Mouse (Mus musculus) urinary bladder, postnatal 14 days (tissue): ENCODE measurements around the gene L3hypdh.
"Not testable (repeated sequence)": the region's sequence is repeated elsewhere in the genome, so short reads cannot be mapped to it uniquely, and the experiment has no call there.

Source experiments
- DNase-seq: peaks from one replicate; pipeline ENCODE4 v3.0.0; 2021; ENCODE audit warnings: low spot score

L3hypdh gene

DNA sequence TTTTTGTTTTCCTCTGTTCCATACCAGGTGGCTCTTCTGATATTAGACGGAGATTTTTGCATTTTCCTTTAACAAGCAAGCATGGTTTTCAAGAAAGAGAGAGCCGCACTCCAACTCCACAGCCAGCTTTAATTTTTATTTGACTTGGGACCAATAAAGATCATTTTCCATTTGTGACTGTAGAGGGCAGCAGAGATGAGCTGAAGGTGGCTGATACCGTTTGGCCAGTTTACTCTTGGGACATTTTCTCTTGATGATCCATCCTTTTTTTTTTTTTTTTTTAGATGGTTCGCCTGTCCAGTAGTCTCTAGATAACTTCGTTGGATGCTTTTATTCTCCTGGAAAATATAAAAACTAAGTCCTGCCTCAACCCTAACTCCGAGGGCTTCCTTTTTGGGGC is 31.9 kb downstream of the L3hypdh start:
- no peak for DNase-seq

DNA sequence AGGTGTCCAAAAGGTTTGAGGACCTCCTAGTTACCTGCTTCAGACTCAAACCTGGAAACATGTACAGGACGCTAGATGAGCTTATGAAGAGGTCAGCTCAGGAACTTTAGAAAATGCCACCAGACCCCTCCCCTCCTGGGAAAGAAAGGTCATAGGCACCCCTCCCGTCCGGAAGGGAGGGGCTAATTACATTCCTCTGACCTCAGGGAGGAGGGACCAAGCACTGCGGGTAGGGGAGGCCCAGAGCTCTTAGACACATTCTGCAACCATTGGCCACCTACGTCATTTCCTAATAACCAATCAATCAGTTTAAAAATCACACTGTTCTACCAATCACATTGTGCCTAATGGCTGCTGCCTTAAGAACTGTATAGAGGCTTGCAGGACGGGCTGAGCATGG is 32.7 kb downstream of the L3hypdh start:
- no peak for DNase-seq

DNA sequence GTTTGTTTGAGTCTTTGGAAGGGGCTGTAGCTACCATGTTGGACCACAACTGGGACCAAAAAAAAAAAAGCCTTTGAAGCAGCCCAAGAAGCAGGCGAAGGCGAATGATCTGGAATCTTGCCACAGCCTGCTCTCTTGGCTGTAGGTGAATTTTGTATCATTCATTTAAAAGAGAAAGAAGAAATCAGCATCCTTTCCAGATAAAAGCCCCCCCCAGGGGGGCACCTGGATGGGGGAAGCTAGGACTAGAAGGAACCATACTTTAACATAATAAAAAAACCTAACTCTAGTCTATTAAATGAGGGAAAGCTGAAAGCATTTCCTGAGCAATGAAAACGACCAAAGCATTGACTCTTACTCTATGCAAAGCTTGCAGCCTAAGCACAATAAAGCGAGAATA is 34.4 kb downstream of the L3hypdh start:
- no peak for DNase-seq

DNA sequence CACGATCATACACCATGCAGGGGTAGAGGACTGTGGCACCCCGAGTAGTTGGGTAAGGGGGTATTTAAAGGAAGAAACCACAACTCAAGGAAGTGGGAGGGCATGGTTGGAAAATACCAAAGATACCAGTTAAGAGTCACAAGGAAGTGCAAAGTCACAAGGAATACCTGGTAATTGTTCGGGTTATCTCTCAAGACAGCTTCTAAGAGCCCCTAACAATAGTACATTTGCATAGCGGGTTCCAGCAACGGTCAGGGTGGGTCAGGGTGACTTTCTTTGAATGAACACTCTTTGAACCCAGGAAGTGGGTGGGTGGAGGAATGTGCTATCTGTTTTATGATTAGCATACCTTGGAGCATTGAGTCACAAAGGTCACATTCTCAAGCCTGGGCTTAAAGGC is 35.1 kb downstream of the L3hypdh start:
- DNase-seq = not testable (repeated sequence)

DNA sequence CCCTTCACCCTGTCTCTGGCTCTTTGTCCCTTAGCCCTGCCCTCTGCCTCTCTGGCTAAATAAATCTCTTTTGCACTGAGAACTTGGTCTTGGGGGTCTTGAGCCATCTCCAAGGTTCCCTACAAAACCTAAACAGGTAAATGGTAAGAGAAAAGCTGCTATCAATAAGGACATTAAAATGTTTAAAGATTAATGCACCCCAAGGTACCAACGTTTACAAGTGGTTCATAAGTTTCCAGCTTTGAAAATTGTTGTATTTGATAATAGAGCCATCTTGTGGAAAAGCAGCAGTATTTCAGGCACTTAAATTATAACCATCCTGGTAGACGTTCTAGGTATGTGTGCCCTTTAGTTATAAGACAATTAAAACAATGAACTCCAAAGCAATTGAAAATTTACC is 37.7 kb downstream of the L3hypdh start:
- no peak for DNase-seq

DNA sequence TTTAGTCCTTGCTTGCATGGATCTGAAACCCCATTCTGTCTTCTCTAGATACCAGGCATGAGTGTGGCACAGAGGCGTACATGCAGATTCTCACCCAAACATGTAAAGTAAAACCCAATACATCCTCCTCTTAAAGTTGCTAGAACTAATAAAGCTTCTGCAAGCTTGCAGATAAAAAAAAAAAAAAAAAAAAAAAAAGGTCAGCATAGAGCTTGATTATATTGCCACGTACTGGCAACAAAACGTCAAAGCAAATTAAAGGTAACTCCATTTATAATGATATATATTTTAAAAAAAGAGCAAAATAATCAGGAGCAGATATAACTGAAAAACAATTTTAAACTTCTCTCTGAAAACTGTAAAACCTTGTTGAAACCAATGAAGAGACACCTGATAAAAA is 44.0 kb downstream of the L3hypdh start:
- no peak for DNase-seq

DNA sequence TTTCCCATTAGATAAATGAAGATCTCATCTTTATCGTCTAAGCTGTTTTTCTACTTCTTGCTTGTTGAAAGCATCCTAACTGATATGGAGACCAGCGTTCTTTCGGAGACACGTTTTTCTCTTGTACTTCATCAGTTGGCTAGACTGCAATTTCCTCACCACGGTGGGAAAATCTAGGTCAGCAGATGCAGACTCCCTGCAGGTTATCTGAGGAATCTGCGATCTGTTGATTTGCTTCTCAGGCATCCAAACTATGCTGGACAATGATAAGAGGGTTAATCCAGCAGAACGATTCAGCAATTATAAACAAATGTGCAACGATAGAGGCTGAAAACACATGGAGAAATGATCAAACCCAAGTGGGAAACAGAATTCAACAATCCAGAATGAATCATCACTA is 45.7 kb downstream of the L3hypdh start:
- DNase-seq = no peak

DNA sequence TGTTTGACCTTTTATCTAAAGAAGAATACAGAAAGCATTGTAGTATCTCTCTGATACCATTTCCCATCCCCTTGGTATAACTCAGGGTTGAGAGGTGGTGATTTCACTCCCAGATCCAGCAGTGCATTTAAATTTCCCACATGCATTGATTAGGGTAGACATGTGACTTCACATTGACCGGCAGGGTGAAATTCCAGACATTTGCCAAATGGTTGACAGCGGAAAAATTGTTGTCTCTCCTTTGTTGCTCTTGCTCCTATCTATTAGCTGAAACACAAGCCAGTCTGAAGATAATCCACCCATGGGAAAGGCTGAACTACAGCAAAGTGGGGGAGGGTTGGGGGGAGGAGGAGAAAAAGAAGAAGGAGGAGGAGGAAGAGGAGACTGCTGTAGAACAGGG is 46.4 kb downstream of the L3hypdh start:
- no peak for DNase-seq

DNA sequence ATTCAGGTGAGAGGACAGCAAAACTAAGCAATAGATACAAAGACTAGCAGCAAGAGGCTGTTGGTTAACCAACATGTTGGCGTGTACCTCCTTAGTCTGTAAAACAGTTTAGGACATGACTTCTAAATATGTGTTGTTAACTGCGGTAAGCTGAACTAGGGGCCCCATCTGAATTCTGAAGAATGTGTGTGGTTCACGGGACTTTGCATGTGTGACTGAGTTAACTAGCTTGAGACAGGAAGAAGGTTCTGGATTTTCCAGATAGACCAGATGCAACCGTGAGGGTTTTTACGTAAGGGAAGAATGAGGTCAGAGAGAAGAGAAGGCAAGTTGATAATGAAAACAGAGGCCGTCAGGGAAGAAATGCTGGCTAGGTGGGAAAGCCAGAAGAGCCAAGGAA is 48.2 kb downstream of the L3hypdh start:
- no peak for DNase-seq

DNA sequence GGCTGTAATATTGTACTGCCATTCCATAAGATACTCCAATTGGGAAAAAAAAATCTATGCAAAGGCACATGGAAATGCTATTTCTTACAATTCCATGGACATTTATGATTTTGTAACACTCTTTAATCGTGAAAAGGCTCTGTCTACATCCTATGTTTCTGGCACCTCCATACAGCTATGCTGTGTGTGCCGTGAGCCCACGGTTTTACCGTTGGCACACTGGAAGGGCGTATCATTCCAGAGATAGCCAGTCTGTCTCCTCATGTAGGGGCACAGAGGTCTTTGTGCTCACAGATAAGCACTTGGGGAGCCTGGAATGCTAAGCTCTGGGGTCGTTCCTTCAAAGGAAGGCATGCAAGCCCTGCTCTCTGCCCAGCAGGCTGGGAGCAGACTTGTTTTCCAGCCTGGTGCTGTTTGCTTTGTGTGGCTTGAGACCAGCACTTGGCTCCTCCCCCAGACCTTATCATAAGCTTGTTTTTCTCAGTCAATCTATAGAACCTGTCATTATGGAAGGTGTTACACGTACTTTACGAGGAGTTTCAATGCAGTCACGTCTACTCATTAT is 49.1 kb downstream of the L3hypdh start:
- DNase-seq = no peak

DNA sequence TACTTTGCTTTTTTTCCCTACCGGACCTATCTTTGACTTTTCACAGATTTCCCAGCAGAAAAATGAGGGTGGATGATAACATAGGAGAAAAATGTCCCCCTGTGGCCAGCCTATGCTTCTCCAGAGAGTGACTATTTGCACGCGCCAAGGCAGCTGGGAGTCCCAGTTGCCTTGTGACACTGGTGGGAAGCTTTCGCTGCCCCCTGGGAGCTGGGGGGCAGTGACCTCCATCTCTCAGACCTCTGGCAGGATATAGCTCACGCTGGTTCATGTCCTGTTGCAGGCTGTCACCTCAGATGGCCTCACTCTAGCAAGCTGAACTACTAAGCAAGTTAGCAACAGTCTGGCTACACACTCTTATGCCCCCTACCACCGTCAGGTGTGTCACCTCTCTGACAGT is 53.4 kb downstream of the L3hypdh start:
- DNase-seq = no peak

DNA sequence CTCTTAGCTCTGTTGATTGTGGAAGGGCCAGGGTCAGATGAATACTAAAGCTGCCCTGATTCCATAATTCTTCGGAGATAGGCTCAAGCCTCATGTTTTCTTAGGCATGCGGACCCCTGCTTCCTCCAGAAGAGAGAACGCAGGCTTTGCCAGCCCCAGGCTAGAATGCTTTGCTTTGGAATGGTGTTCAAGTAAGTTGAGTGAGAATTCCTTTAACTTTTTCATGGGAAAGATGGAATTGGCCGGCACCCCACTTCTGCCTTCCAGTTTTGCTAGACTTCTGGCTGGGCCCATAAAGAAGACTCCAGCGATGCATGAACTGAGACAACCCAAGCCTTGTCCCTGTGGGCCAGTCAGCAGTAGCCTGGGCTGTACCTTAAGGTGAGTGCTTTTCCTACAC is 54.1 kb downstream of the L3hypdh start:
- no peak for DNase-seq

DNA sequence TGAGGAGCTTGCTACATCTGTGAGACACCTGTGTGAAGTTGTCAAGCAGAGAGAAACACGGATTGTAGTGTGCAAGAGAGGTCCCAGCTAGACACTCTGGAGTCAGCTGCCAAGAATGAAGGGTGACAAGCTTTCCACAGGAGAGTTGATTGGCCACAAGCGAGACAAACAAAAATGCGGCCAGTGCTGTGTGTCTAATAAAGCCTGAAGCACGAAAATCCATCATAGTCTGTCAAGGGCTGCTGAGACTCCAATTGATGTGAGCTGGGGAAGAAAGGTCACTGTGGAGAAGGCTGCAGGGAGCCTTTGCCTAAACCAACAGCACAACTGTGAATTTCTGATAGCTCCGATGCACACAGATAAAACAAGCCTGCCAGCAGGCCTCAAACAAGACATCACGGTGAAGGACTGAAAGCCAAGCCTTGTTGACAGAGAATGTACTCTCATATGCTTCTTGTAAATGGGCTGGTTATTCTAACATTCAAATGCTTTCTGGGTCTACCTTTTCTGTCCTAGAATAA is 59.9 kb downstream of the L3hypdh start:
- no peak for DNase-seq

DNA sequence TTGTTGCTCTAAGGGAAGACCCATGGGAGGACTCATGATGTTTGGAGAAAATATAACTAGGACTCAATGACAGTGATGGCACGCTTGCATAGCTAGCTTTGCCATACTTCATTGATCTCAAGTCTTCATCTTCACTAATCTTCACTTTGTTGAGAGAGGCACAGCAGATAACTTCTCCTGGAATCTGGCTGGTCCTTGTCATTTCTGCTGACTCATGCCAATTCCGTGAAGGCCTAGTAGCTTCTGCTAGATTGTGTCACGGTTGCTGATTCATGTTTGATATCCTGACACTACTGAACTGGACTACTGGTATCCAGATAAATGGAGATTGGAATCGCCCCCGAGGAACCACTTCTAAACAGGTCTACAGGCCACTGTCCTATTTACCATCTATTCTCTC is 61.7 kb downstream of the L3hypdh start:
- DNase-seq = no peak
